Mouse (Mus musculus): ENCODE data around the gene Pdp2.

GRCm38 (mm10) chr8:104609222-104609621, 18.0 kb downstream of the Pdp2 start:
- TF ChIP-seq CTCF (IDR thresholded peaks at IDR 0.05; ENCODE audit: borderline replicate concordance, control insufficient read depth, extremely low read depth, insufficient read depth, low read length, poor library complexity) (no peak), POLR2A (IDR thresholded peaks at IDR 0.05; ENCODE audit: control insufficient read depth, extremely low read depth, insufficient read depth, low read length, poor library complexity) (no peak)

Data from thymus, adult 2 months (tissue).